Mouse (Mus musculus): ENCODE measurements around the gene Otub1.

- TF ChIP-seq CTCF (IDR thresholded peaks at IDR 0.05; ENCODE audit: low read depth), result no peak
- no peak for TF ChIP-seq EP300 (IDR thresholded peaks at IDR 0.05; ENCODE audit: low read depth)
Observed at GRCm38 (mm10) chr19:7191639-7192038, 14.5 kb downstream of the Otub1 start.
